10 mouse cellular contexts compared by ENCODE assay signal in the genomic region with DNA sequence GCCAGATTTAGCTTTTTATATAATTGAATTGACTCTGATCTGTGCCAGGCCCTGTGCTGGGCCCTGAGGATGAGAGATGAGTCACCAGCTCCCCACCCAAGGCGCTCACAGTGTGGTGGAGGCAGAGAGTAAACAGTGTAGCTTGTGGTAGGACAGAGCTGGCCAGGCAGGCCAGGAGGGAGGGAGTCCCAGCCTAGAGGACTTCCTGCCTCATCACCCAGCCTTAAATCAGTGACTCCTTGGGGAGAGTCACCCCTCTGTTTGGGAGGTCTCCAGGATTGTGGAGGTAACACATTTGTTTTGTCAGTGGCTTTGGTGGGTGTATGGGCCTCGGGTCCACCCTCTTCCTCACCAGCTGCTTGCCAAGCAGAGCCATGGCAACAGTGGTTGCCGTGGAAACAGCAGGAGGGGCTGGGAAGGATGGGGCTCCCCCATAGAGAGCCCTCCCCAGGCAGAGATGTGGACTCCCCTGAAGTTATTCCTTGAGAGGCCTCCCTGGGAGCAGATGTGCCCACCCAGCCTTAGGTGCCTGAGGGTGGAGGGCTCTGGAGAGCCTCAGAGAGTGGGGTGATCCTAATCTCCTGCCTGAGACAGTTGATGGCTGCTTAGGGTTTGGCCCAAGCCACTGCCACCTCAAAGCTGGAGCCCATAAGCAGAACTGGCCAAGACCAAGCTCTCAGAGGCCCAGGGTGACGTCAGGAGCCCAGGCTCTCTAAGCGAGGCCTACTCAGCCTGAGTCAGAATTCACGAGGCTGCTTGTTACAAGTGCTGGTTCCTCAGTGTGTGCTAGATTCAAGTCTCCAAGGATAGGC. TPM values are rescaled to one million over a fixed set of nuclear protein-coding genes. Genes with fewer than 3 reads are reported as not detected.
DNase-seq lines count a peak whose midpoint lies in the region; ATAC-seq and TF ChIP-seq lines count a peak whose summit lies in the region.
"Had no signal": no experiment of that assay in that cellular context is flagged by ENCODE, and none has a peak within 500 bp of the region (broad histone marks: within the 10 kb centered on the region; RNA-seq: fewer than 3 reads in every experiment).

No protein-coding gene starts in this region.

- ATAC-seq in midbrain, postnatal 0 days (ENCODE audit: low FRiP score): peak; percentile 34
- ATAC-seq in liver, postnatal 0 days: no peak
- no peak for ATAC-seq in activated CD4-positive, CD25-positive, alpha-beta regulatory T cell, adult 4 months

- H3K4me1 ChIP-seq in CH12.LX (ENCODE audit: control insufficient read depth in 1 of 2, insufficient read depth in 2 of 2): peaks cover 0 to 6% of the 10 kb centered on the region in 2 experiments; a peak in 2 of 4 replicates
- peaks cover 5% of the 10 kb centered on the region; the same call in 1 of the 2 replicates for H3K4me1 ChIP-seq in midbrain, postnatal 0 days (ENCODE audit: insufficient read depth, low read length)
- no peaks in the 10 kb centered on the region for H3K4me1 ChIP-seq in liver, postnatal 0 days (ENCODE audit: insufficient read depth)

- no peak for TF ChIP-seq EP300 in CH12.LX (IDR thresholded peaks at IDR 0.05; ENCODE audit: low read length)
- TF ChIP-seq EP300 in liver, postnatal 0 days (IDR thresholded peaks at IDR 0.05; ENCODE audit: low read depth): no peak

- H3K4me3 ChIP-seq in CH12.LX (replicated peaks in 1 of 3; ENCODE audit: low read depth in 2 of 3, low read length in 2 of 3, poor library complexity in 1 of 3): no peak overlapping the region
- H3K4me3 ChIP-seq in midbrain, postnatal 0 days (ENCODE audit: low read depth, low read length): no peak overlapping the region
- H3K4me3 ChIP-seq in liver, postnatal 0 days (ENCODE audit: low read depth, low read length): no peak overlapping the region
- H3K4me3 ChIP-seq: erythroblast, embryonic 14.5 days had no signal

- WGBS in midbrain, postnatal 0 days: 59% methylated on average over 6 of the region's 6 CpGs
- WGBS in liver, postnatal 0 days (ENCODE audit: insufficient replicate concordance): 68% methylated on average over 6 of the region's 6 CpGs

- no peak overlapping the region for H3K4me2 ChIP-seq in CH12.LX (ENCODE audit: insufficient read depth, low read depth, poor library complexity, severe bottlenecking)
- H3K4me2 ChIP-seq in midbrain, postnatal 0 days (ENCODE audit: low read depth, low read length, poor library complexity, severe bottlenecking): no peak overlapping the region
- no peak overlapping the region for H3K4me2 ChIP-seq in liver, postnatal 0 days (ENCODE audit: low read depth, low read length)
- H3K4me2 ChIP-seq: lung, embryonic 14.5 days had no signal

- dilution Hi-C loops in CH12.LX (cut with MboI; ENCODE audit: extremely low pct_ligation_motif_present, extremely low pct_unique_long_range_greater_than_20kb, low sequenced_read_pairs): no loop called here

- H3K27me3 ChIP-seq in CH12.LX (replicated peaks): peaks cover 77% of the 10 kb centered on the region
- H3K27me3 ChIP-seq in midbrain, postnatal 0 days (ENCODE audit: insufficient read depth, low read length): no peaks in the 10 kb centered on the region
- H3K27me3 ChIP-seq in liver, postnatal 0 days (ENCODE audit: insufficient read depth, low read length): no peaks in the 10 kb centered on the region

- DNase-seq in adrenal gland, adult (ENCODE audit: inconsistent age in 2 of 2, low spot score in 1 of 2): peak; percentile 54 to 66
- DNase-seq in adrenal gland, postnatal 4 days (ENCODE audit: low spot score in 2 of 2): no peak
- DNase-seq in CH12.LX (ENCODE audit: extremely low read depth): peak; percentile 42
- DNase-seq in fibroblast of lung, adult 2 months (ENCODE audit: low read depth): peak; percentile 95
- peak; percentile 85 to 88 for DNase-seq in layer of hippocampus, adult 18-20 months (ENCODE audit: low spot score in 2 of 2)
- DNase-seq in midbrain, postnatal 0 days (ENCODE audit: low spot score): no peak
- DNase-seq in liver, postnatal 0 days: no peak
- DNase-seq: lung, embryonic 14.5 days had no signal

- TF ChIP-seq RAD21 in CH12.LX (IDR thresholded peaks at IDR 0.05; ENCODE audit: low read depth, low read length): no peak

- in situ Hi-C loops in CH12.LX (cut with MboI; ENCODE audit: low pct_ligation_motif_present, low pct_unique_long_range_greater_than_20kb, low sequenced_read_pairs): no loop called here

- no peak overlapping the region for H3K9ac ChIP-seq in CH12.LX (ENCODE audit: insufficient read depth, low read depth)
- H3K9ac ChIP-seq in midbrain, postnatal 0 days (replicated peaks; ENCODE audit: low read length, poor library complexity, severe bottlenecking): 0 out of 2 replicates have a peak overlapping the region, but pooled peaks have one; percentile 1
- no peak overlapping the region for H3K9ac ChIP-seq in liver, postnatal 0 days (replicated peaks)
- H3K9ac ChIP-seq: lung, embryonic 14.5 days had no signal

- no peak overlapping the region for H3K27ac ChIP-seq in CH12.LX (ENCODE audit: insufficient read depth, low read depth)
- H3K27ac ChIP-seq in midbrain, postnatal 0 days (ENCODE audit: low read depth, low read length): 0 out of 2 replicates have a peak overlapping the region, but pooled peaks have one; percentile 51
- H3K27ac ChIP-seq in liver, postnatal 0 days (ENCODE audit: low read depth): no peak overlapping the region

- H3K36me3 ChIP-seq in CH12.LX (replicated peaks in 1 of 2; ENCODE audit: control insufficient read depth in 1 of 2, insufficient read depth in 1 of 2, low read length in 1 of 2): no peaks in the 10 kb centered on the region
- H3K36me3 ChIP-seq in midbrain, postnatal 0 days (ENCODE audit: insufficient read depth, low read length): peaks cover 13% of the 10 kb centered on the region
- no peaks in the 10 kb centered on the region for H3K36me3 ChIP-seq in liver, postnatal 0 days (replicated peaks; ENCODE audit: insufficient read depth, low read length)

- peaks cover 6% of the 10 kb centered on the region for H3K9me3 ChIP-seq in CH12.LX (replicated peaks; ENCODE audit: low read length)
- H3K9me3 ChIP-seq in midbrain, postnatal 0 days (ENCODE audit: low read length): no peaks in the 10 kb centered on the region
- no peaks in the 10 kb centered on the region for H3K9me3 ChIP-seq in liver, postnatal 0 days (ENCODE audit: low read length)

- no peak for TF ChIP-seq POLR2A in CH12.LX (IDR thresholded peaks at IDR 0.05; ENCODE audit: low read depth, low read length)

- no peak for TF ChIP-seq CTCF in CH12.LX (conservative IDR thresholded peaks at IDR 0.05 in 1 of 2, IDR thresholded peaks at IDR 0.05 in 1 of 2; ENCODE audit: low read depth in 2 of 2, low read length in 2 of 2)
- no peak for TF ChIP-seq CTCF in midbrain, postnatal 0 days (IDR thresholded peaks at IDR 0.05)
- TF ChIP-seq CTCF in liver, postnatal 0 days (IDR thresholded peaks at IDR 0.05; ENCODE audit: low read depth): no peak

- H3K79me2 ChIP-seq in CH12.LX (replicated peaks; ENCODE audit: control insufficient read depth, extremely low read depth, insufficient read depth, poor library complexity, severe bottlenecking): no peaks in the 10 kb centered on the region

RNA-seq across cellular contexts. Expression of gene Ciz1, which starts 9.4 kb away (rescaled TPM):
- 100 to 1,000 TPM in 1 of 2 experiments, 10 to 100 TPM in 1; 97.7 to 106 TPM for total RNA-seq in adrenal gland, postnatal 4 days (2021)
- total RNA-seq in CH12.LX (2012; rRNA removed) (14.1 and 20.4 TPM in 2 replicates), CH12.LX (2014; rRNA removed) (8.1 and 8.2 TPM in 2 replicates)
- polyA plus RNA-seq in CH12.LX (2012; ENCODE audit: insufficient read length, low read depth): 47.0 and 47.3 TPM in 2 replicates
- 10 to 100 TPM; 69.3 to 77.0 TPM for total RNA-seq in layer of hippocampus, adult 18-20 months (2021)
- 63.7 and 81.8 TPM in 2 replicates for total RNA-seq in midbrain, postnatal 0 days (2014; rRNA removed)
- polyA plus RNA-seq in midbrain, postnatal 0 days (2015; fragmentation: Nextera tagmentation; extraction: Ambion mirVana): 47.3 and 48.8 TPM in 2 replicates
- polyA plus RNA-seq in liver, postnatal 0 days (2015; fragmentation: Nextera tagmentation; extraction: Ambion mirVana): 9.0 and 9.9 TPM in 2 replicates
- 10 to 100 TPM; 38.8 to 51.6 TPM for polyA plus RNA-seq in activated CD4-positive, CD25-positive, alpha-beta regulatory T cell, adult 4 months (2017; shearing (Covaris generic))

RNA-seq across cellular contexts. Expression of gene Dnm1, which starts 10.4 kb away (rescaled TPM):
- 10 to 100 TPM; 41.3 to 43.4 TPM for total RNA-seq in adrenal gland, postnatal 4 days (2021)
- 0.13 and 0.25 TPM in 2 replicates for total RNA-seq in CH12.LX (2012; rRNA removed)
- not detected in 2 replicates for total RNA-seq in CH12.LX (2014; rRNA removed)
- 0.20 TPM in 1 of 2 replicates, not detected in the other for polyA plus RNA-seq in CH12.LX (2012; ENCODE audit: insufficient read length, low read depth)
- 1,000 to 10,000 TPM; 1,288 to 1,307 TPM for total RNA-seq in layer of hippocampus, adult 18-20 months (2021)
- 170 and 186 TPM in 2 replicates for total RNA-seq in midbrain, postnatal 0 days (2014; rRNA removed)
- polyA plus RNA-seq in midbrain, postnatal 0 days (2015; fragmentation: Nextera tagmentation; extraction: Ambion mirVana): 105 and 107 TPM in 2 replicates
- 0.06 and 0.25 TPM in 2 replicates for polyA plus RNA-seq in liver, postnatal 0 days (2015; fragmentation: Nextera tagmentation; extraction: Ambion mirVana)
- polyA plus RNA-seq in activated CD4-positive, CD25-positive, alpha-beta regulatory T cell, adult 4 months (2017; shearing (Covaris generic)): not detected

RNA-seq across cellular contexts. Expression of gene 1110008P14Rik, which starts 39.0 kb away (rescaled TPM):
- total RNA-seq in adrenal gland, postnatal 4 days (2021): 100 to 1,000 TPM in 1 of 2 experiments, 10 to 100 TPM in 1; 94.9 to 121 TPM
- total RNA-seq in CH12.LX (2012; rRNA removed) (32.4 and 41.2 TPM in 2 replicates), CH12.LX (2014; rRNA removed) (20.2 and 27.8 TPM in 2 replicates)
- 16.8 and 24.3 TPM in 2 replicates for polyA plus RNA-seq in CH12.LX (2012; ENCODE audit: insufficient read length, low read depth)
- 100 to 1,000 TPM; 153 to 155 TPM for total RNA-seq in layer of hippocampus, adult 18-20 months (2021)
- 336 and 450 TPM in 2 replicates for total RNA-seq in midbrain, postnatal 0 days (2014; rRNA removed)
- polyA plus RNA-seq in midbrain, postnatal 0 days (2015; fragmentation: Nextera tagmentation; extraction: Ambion mirVana): 198 and 224 TPM in 2 replicates
- 30.1 and 32.2 TPM in 2 replicates for polyA plus RNA-seq in liver, postnatal 0 days (2015; fragmentation: Nextera tagmentation; extraction: Ambion mirVana)
- polyA plus RNA-seq in activated CD4-positive, CD25-positive, alpha-beta regulatory T cell, adult 4 months (2017; shearing (Covaris generic)): 10 to 100 TPM; 70.3 to 75.4 TPM

RNA-seq across cellular contexts. Expression of gene Lcn2, which starts 45.3 kb away (rescaled TPM):
- total RNA-seq in adrenal gland, postnatal 4 days (2021): 10 to 100 TPM; 11.5 to 33.6 TPM
- not detected in 2 replicates for total RNA-seq in CH12.LX (2012; rRNA removed)
- total RNA-seq in CH12.LX (2014; rRNA removed): not detected in 2 replicates
- polyA plus RNA-seq in CH12.LX (2012; ENCODE audit: insufficient read length, low read depth): not detected in 2 replicates
- total RNA-seq in layer of hippocampus, adult 18-20 months (2021): under 1 TPM in 1 of 2 experiments, not detected in 1; 0.51 TPM
- 0.57 TPM in 1 of 2 replicates, not detected in the other for total RNA-seq in midbrain, postnatal 0 days (2014; rRNA removed)
- 0.35 and 0.44 TPM in 2 replicates for polyA plus RNA-seq in midbrain, postnatal 0 days (2015; fragmentation: Nextera tagmentation; extraction: Ambion mirVana)
- 411 and 419 TPM in 2 replicates for polyA plus RNA-seq in liver, postnatal 0 days (2015; fragmentation: Nextera tagmentation; extraction: Ambion mirVana)
- not detected for polyA plus RNA-seq in activated CD4-positive, CD25-positive, alpha-beta regulatory T cell, adult 4 months (2017; shearing (Covaris generic))
- polyA plus RNA-seq: lung, embryonic 14.5 days had no signal

RNA-seq across cellular contexts. Expression of gene Ptges2, which starts 53.0 kb away (rescaled TPM):
- total RNA-seq in adrenal gland, postnatal 4 days (2021): 10 to 100 TPM; 49.2 to 60.7 TPM
- total RNA-seq in CH12.LX (2012; rRNA removed): 19.6 and 21.3 TPM in 2 replicates
- 14.7 and 17.1 TPM in 2 replicates for total RNA-seq in CH12.LX (2014; rRNA removed)
- 19.5 and 20.3 TPM in 2 replicates for polyA plus RNA-seq in CH12.LX (2012; ENCODE audit: insufficient read length, low read depth)
- total RNA-seq in layer of hippocampus, adult 18-20 months (2021): 10 to 100 TPM; 35.1 to 41.4 TPM
- 33.3 and 41.1 TPM in 2 replicates for total RNA-seq in midbrain, postnatal 0 days (2014; rRNA removed)
- polyA plus RNA-seq in midbrain, postnatal 0 days (2015; fragmentation: Nextera tagmentation; extraction: Ambion mirVana): 56.2 and 62.3 TPM in 2 replicates
- polyA plus RNA-seq in liver, postnatal 0 days (2015; fragmentation: Nextera tagmentation; extraction: Ambion mirVana): 13.8 and 15.7 TPM in 2 replicates
- 1 to 10 TPM; 1.0 to 1.6 TPM for polyA plus RNA-seq in activated CD4-positive, CD25-positive, alpha-beta regulatory T cell, adult 4 months (2017; shearing (Covaris generic))

Comparison
In these comparisons a context has a peak if more than half of its experiments do, and no peak if none do; other contexts are left out.
1. DNase-seq: peak in adrenal gland, adult (2 of 2), CH12.LX (single experiment), fibroblast of lung, adult 2 months (single experiment) and layer of hippocampus, adult 18-20 months (2 of 2); none in adrenal gland, postnatal 4 days (0 of 2), midbrain, postnatal 0 days (single experiment) and liver, postnatal 0 days (single experiment).
2. RNA of gene Dnm1, which starts 10.4 kb away (total RNA-seq): 1,288 to 1,307 TPM in layer of hippocampus, adult 18-20 months, 170 to 186 TPM in midbrain, postnatal 0 days and 41.3 to 43.4 TPM in adrenal gland, postnatal 4 days; 0.13 to 0.25 TPM in CH12.LX; every median in the first group is over 10 times any median in the second.